Mouse (Mus musculus) neural tube, embryonic 13.5 days (tissue): ENCODE results near the gene Psmd13. TPM values are rescaled to one million over a fixed set of nuclear protein-coding genes. Genes with fewer than 3 reads are reported as not detected.
A peak's percentile ranks its signal among the peaks of the same experiment; 100 is the strongest.

Experiments used
- ATAC-seq: fragments of 200-750 bp; cut with Nextera tagmentation; 2 replicates; pipeline ENCODE4 v1.8.0; 2017; ENCODE audit warnings: low read depth, mild to moderate bottlenecking, moderate TSS enrichment, moderate library complexity
- H3K27ac ChIP-seq: fragments of 300-500 bp; sonication (generic); replicated peaks from 2 replicates; pipeline ENCODE4 v1.5.1; 2015; ENCODE audit warnings: moderate library complexity, mild to moderate bottlenecking, inconsistent platforms
- H3K27me3 ChIP-seq: fragments of 300-500 bp; sonication (generic); 2 replicates; pipeline ENCODE4 v1.6.1; 2015; ENCODE audit warnings: mild to moderate bottlenecking, inconsistent platforms
- H3K36me3 ChIP-seq: fragments of 300-500 bp; sonication (generic); 2 replicates; pipeline ENCODE4 v1.6.1; 2015; ENCODE audit warnings: mild to moderate bottlenecking, inconsistent platforms
- H3K4me1 ChIP-seq: fragments of 300-500 bp; sonication (generic); replicated peaks from 2 replicates; pipeline ENCODE4 v1.6.1; 2015; ENCODE audit warnings: inconsistent platforms
- H3K4me2 ChIP-seq: fragments of 300-500 bp; sonication (generic); 2 replicates; pipeline ENCODE4 v1.6.1; 2015; ENCODE audit warnings: inconsistent platforms, mild to moderate bottlenecking, moderate library complexity
- H3K4me3 ChIP-seq: fragments of 300-500 bp; sonication (generic); 2 replicates; pipeline ENCODE4 v1.5.1; 2015; ENCODE audit warnings: mild to moderate bottlenecking, inconsistent platforms
- H3K9ac ChIP-seq: fragments of 300-500 bp; sonication (generic); 2 replicates; pipeline ENCODE4 v1.6.1; 2015; ENCODE audit warnings: moderate library complexity, mild to moderate bottlenecking, inconsistent platforms
- H3K9me3 ChIP-seq: fragments of 300-500 bp; sonication (generic); 2 replicates; pipeline ENCODE4 v1.6.1; 2016; ENCODE audit warnings: inconsistent platforms
- WGBS: fragments of 180-500 bp; shearing (Covaris S2); methylation state at CpG from one replicate; pipeline ENCODE4 v1.1.7; 2015; 5-methylcytosine and 5-hydroxymethylcytosine counted together
- polyA plus RNA-seq: library from polyadenylated mRNA; unstranded; fragments of >200 nt; fragmentation: Nextera tagmentation; extraction: Ambion mirVana; gene quantifications from 2 replicates; pipeline ENCODE4 v1.2.1, GENCODE M21; 2015

The Psmd13 gene
- polyA plus RNA-seq, 1 experiment from 2014 or later, result 258 TPM

DNA sequence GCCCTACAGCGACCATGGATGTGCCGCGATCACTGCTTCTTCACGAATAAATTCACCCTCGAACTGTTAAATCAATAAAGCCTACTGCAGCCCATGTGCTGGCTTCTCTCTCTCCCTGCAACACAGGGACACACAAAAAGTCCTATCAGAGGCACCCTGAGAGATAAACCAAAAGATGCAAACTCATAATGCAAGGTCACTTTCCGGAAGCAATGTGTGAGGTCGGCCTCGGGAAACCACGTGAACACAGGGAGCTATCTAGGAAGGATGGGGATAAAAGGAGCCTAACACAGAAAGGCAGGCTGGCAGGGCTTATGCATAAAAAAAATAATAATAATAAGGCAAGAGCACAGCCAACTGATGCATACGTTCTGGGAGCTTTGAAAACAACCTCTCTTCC is 35.1 kb upstream of the Psmd13 start:
- H3K9ac ChIP-seq, result no peak overlapping the region
- H3K36me3 ChIP-seq, result peaks cover 9% of the 10 kb centered on the region
- H3K27ac ChIP-seq, result no peak overlapping the region
- H3K4me2 ChIP-seq, result no peak overlapping the region
- H3K4me1 ChIP-seq, result no peaks in the 10 kb centered on the region
- ATAC-seq, result no peak
- 87% methylated on average over 10 of the region's 10 CpGs for WGBS
- H3K9me3 ChIP-seq, result no peaks in the 10 kb centered on the region
- H3K27me3 ChIP-seq, result peaks cover 22% of the 10 kb centered on the region
- no peak overlapping the region for H3K4me3 ChIP-seq

DNA sequence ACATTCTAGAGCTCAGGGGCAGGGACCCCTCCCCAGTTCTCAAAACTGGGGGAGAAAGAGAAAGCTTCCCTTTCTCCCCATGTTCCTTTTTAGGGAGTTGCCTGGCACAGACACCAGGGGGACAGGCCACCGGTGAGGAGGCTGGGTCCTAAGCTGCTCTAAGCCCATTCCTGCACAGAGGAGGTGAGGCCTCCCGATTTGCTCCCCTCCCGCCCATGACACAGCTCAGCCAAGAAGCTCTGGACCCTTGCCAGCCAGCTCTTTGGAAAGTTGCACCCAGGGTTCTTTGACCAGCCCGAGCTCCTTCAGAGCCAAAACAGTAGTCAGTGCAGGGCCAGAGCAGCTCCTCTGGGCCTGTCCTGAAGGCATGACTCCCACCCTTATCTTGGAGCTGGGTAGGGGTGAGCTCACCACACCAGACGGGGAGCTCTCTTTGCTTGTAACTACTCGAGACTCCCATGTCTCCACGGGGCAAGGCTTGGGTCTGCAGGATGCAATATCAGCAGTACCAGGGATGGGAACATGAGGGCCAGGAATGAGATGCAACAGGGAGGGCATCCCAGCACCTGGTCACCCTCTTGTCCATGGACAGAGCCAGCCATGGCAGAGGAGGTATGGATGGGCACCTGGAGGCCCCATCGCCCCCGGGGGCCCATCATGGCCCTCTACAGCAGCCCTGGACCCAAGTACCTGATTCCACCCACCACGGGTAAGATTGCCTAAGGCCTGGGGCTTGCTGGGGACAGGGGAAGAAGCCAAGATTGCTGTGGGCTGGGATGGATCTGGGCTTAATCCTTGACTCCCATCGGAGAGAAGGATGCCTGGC is 33.8 kb upstream of the Psmd13 start, which contains the start of gene Odf3:
Odf3 (plus strand) TSS at position 51 of the 826 bp plus-strand sequence.
- Histone ChIP-seq H3K9ac (peak within 1 kb of the TSS; percentile 34; the same call in 1 of the 2 replicates), H3K4me2 (no peak within 1 kb of the TSS), H3K4me3 (no peak within 1 kb of the TSS), H3K36me3 (peaks cover 22% of the 10 kb centered on the region), H3K9me3 (no peaks in the 10 kb centered on the region), H3K4me1 (no peaks in the 10 kb centered on the region), H3K27me3 (peaks cover 14% of the 10 kb centered on the region), H3K27ac (no peak within 1 kb of the TSS)
- no peak for ATAC-seq
- WGBS, result 76% methylated on average over 11 of the region's 11 CpGs

GRCm38 (mm10) chr7:140848591-140848990 is 33.2 kb upstream of the Psmd13 start:
- H3K4me2 ChIP-seq, result no peak overlapping the region
- WGBS, result 88% methylated on average over 10 of the region's 10 CpGs
- H3K4me3 ChIP-seq, result no peak overlapping the region
- ATAC-seq, result no peak
- no peaks in the 10 kb centered on the region for H3K9me3 ChIP-seq
- H3K27me3 ChIP-seq, result peaks cover 8% of the 10 kb centered on the region; the same call in 1 of the 2 replicates
- peaks cover 28% of the 10 kb centered on the region for H3K36me3 ChIP-seq
- no peak overlapping the region for H3K9ac ChIP-seq
- no peaks in the 10 kb centered on the region for H3K4me1 ChIP-seq
- no peak overlapping the region for H3K27ac ChIP-seq

GRCm38 (mm10) chr7:140851916-140852315 is 29.9 kb upstream of the Psmd13 start:
- Histone ChIP-seq H3K27me3 (peaks cover 4% of the 10 kb centered on the region; the same call in 1 of the 2 replicates), H3K9ac (no peak overlapping the region), H3K9me3 (no peaks in the 10 kb centered on the region), H3K4me1 (peaks cover 12% of the 10 kb centered on the region), H3K27ac (no peak overlapping the region), H3K4me3 (no peak overlapping the region), H3K36me3 (peaks cover 41% of the 10 kb centered on the region), H3K4me2 (no peak overlapping the region)
- WGBS, result 94% methylated on average over 4 of the region's 4 CpGs
- ATAC-seq, result no peak

- H3K36me3 ChIP-seq, result peaks cover 43% of the 10 kb centered on the region
- H3K4me1 ChIP-seq, result peaks cover 20% of the 10 kb centered on the region
- no peak overlapping the region for H3K4me2 ChIP-seq
- H3K4me3 ChIP-seq, result no peak overlapping the region
- H3K27ac ChIP-seq, result no peak overlapping the region
- H3K27me3 ChIP-seq, result no peaks in the 10 kb centered on the region
- no peak for ATAC-seq
- H3K9me3 ChIP-seq, result no peaks in the 10 kb centered on the region
- H3K9ac ChIP-seq, result no peak overlapping the region
- WGBS, result 86% methylated on average over 9 of the region's 9 CpGs
These were observed 28.4 kb upstream of the Psmd13 start for GRCm38 (mm10) chr7:140853386-140853785.

DNA sequence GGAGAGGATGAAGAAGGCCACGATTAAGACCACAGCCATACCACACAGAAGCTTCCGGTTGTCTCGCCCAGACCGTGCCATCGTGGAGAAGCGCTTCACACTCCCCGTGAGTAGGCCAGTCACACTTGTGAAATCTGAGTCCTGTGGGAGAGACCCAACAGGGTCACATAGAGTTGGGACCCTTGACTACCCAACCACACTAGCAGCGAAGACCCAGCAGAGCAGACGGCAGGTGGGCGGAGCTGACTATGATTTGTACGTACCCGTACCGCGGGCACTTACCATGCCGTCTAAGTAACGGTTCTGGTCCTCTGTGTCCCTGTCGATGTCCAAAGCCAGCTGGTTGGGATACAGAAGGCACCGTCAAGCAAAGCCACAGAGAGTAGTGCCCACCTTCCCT is 27.3 kb upstream of the Psmd13 start:
- Histone ChIP-seq H3K9ac (no peak overlapping the region), H3K9me3 (no peaks in the 10 kb centered on the region), H3K4me1 (peaks cover 31% of the 10 kb centered on the region), H3K4me2 (peak overlapping the region; percentile 99), H3K4me3 (peak overlapping the region; percentile 67; the same call in 1 of the 2 replicates), H3K27me3 (no peaks in the 10 kb centered on the region), H3K36me3 (peaks cover 54% of the 10 kb centered on the region), H3K27ac (no peak overlapping the region)
- 94% methylated on average over 18 of the region's 18 CpGs for WGBS
- ATAC-seq, result no peak

- 0 out of 2 replicates have a peak overlapping the region, but pooled peaks have one; percentile 93 for H3K27ac ChIP-seq
- ATAC-seq, result no peak
- H3K9ac ChIP-seq, result peak overlapping the region; percentile 95
- H3K27me3 ChIP-seq, result no peaks in the 10 kb centered on the region
- peaks cover 38% of the 10 kb centered on the region for H3K4me1 ChIP-seq
- peaks cover 59% of the 10 kb centered on the region for H3K36me3 ChIP-seq
- WGBS, result 76% methylated on average over 9 of the region's 9 CpGs
- peak overlapping the region; percentile 67 for H3K4me3 ChIP-seq
- H3K4me2 ChIP-seq, result peak overlapping the region; percentile 99
- no peaks in the 10 kb centered on the region for H3K9me3 ChIP-seq
These were observed 26.6 kb upstream of the Psmd13 start for GRCm38 (mm10) chr7:140855181-140855580.

DNA sequence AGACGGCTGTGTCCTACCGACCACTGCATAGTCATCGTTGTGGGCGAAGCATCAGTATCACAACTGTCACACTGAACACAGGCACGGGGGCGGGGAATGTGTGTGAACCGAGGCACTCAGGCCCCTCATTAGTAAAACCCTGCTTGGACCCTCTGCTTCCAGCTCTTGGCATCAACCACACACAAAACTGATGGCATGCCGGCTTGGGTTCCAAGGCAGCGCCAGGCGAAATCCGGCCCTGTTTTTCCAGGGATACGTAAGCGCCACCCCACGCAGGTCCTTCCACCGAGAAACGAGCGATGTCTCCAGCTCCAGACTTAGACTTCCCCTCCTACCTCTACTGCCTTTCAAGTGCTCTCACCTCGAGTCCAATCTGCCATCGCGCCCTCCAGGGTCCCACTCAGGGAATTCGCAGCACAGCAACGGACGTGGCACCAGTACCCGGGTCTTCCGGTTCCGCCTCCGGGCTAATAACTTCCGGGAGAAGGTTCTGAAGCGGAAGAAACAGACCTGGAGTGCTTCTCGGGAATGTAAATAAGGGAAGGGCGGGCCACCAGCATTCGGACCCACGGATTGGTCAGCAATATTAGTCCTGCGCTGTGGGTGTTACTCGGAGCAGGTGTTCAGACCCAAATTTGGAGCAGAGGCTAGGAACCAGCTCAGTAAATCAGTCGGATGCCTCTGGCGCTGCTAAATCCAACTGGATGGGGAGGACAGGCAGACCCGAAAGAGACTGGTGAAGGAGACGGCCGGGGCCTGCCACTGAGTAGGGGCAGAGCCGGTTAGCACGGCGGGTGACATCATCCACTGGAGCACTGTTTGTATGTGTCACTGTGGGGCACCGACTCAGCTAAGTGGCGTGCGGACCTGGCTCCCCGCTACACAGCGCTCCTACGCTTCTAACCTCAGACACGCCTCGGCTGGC is 25.6 kb upstream of the Psmd13 start, which contains the start of gene Gm45785:
Gm45785 (minus strand) TSS at position 472 of the 925 bp plus-strand sequence.
- H3K36me3 ChIP-seq, result peaks cover 64% of the 10 kb centered on the region

GRCm38 (mm10) chr7:140856785-140857549 is 24.8 kb upstream of the Psmd13 start, which contains the start of gene Ric8a:
Ric8a (plus strand) TSS chr7:140856957.
- H3K9me3 ChIP-seq, result no peaks in the 10 kb centered on the region
- H3K4me1 ChIP-seq, result peaks cover 42% of the 10 kb centered on the region
- under 1% methylated on average over 50 of the region's 50 CpGs for WGBS
- peak within 1 kb of the TSS; percentile 67 for H3K4me3 ChIP-seq
- peak within 1 kb of the TSS; percentile 93 for H3K27ac ChIP-seq
- no peaks in the 10 kb centered on the region for H3K27me3 ChIP-seq
- peak within 1 kb of the TSS; percentile 99 for H3K4me2 ChIP-seq
- peak; percentile 80 for ATAC-seq
- H3K9ac ChIP-seq, result peak within 1 kb of the TSS; percentile 95
- peaks cover 65% of the 10 kb centered on the region for H3K36me3 ChIP-seq

More for the DNA sequence above, 25.6 kb upstream of the Psmd13 start, which contains the start of gene Gm45785:
- peak within 1 kb of the TSS; percentile 95 for H3K9ac ChIP-seq
- H3K4me3 ChIP-seq, result peak within 1 kb of the TSS; percentile 67
- no peaks in the 10 kb centered on the region for H3K27me3 ChIP-seq
- peak within 1 kb of the TSS; percentile 93 for H3K27ac ChIP-seq
- H3K4me1 ChIP-seq, result peaks cover 42% of the 10 kb centered on the region
- H3K9me3 ChIP-seq, result no peaks in the 10 kb centered on the region
- peak within 1 kb of the TSS; percentile 99 for H3K4me2 ChIP-seq
- WGBS, result under 1% methylated on average over 51 of the region's 51 CpGs
- peak; percentile 83 for ATAC-seq

DNA sequence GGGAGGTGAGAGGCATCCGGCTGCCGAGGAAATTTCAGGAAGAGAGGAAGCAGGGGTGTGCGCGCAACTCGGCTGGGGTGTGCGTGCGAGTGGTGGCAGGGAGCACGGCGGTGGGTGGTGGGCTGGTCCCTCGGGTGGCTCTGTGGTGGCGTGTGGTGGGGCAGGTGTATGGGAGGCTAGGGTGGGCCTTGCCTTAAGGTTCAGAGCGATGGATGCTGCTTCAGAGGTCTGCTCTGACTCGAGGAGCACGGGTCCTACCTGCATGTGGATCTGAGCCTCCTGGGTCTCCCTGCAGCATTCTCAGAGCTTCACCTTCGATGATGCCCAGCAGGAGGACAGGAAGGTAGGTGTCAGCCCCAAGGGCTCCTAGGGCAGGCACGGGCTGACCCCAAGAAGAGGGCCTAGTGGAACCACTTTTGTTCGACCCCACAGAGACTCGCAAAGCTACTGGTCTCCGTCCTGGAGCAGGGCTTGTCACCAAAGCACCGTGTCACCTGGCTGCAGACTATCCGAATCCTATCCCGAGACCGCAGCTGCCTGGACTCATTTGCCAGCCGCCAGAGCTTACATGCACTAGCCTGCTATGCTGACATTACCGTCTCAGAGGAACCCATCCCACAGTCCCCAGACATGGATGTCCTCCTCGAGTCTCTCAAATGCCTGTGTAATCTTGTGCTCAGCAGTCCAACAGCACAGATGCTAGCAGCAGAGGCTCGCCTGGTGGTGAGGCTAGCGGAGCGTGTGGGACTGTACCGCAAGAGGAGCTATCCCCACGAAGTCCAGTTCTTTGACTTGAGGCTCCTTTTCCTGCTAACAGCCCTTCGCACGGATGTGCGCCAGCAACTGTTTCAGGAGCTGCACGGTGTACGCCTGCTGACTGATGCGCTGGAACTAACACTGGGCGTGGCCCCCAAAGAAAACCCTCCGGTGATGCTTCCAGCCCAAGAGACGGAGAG is 23.9 kb upstream of the Psmd13 start, which contains the start of gene Bet1l:
Bet1l (minus strand) TSS at position 28 of the 956 bp plus-strand sequence.
- Histone ChIP-seq H3K36me3 (peaks cover 65% of the 10 kb centered on the region), H3K27ac (peak within 1 kb of the TSS; percentile 93), H3K4me3 (peak within 1 kb of the TSS; percentile 67), H3K4me1 (peaks cover 42% of the 10 kb centered on the region), H3K9me3 (no peaks in the 10 kb centered on the region), H3K4me2 (peak within 1 kb of the TSS; percentile 99), H3K9ac (peak within 1 kb of the TSS; percentile 95), H3K27me3 (no peaks in the 10 kb centered on the region)
- 40% methylated on average over 40 of the region's 40 CpGs for WGBS
- ATAC-seq, result peak; percentile 54
